Mouse (Mus musculus) bone marrow, adult 2 months (tissue): ENCODE data around the gene Epc2.

Experiments used
- CTCF ChIP-seq: fragments of 200-500 bp; IDR thresholded peaks from 2 replicates; pipeline ENCODE4 v1.5.1; 2011; ENCODE audit warnings: low read length, control low read depth; ENCODE audit not compliant: control insufficient read depth, insufficient read depth
- POLR2A ChIP-seq: fragments of 200-500 bp; IDR thresholded peaks from 2 replicates; pipeline ENCODE4 v1.6.1; 2011; ENCODE audit warnings: low read depth, mild to moderate bottlenecking, control low read depth, low read length, borderline replicate concordance; ENCODE audit not compliant: control insufficient read depth

GRCm38 (mm10) chr2:49446238-49446637, 5.0 kb upstream of the Epc2 start:
- TF ChIP-seq POLR2A (no peak), CTCF (no peak)
